Mouse (Mus musculus) liver, postnatal 0 days (tissue): ENCODE data around the gene Ano8.

Experiments
- CTCF ChIP-seq: sonication (generic); IDR thresholded peaks from 2 replicates; pipeline ENCODE4 v1.5.1; 2016; ENCODE audit warnings: antibody characterized with exemption, low read depth
- EP300 ChIP-seq: IDR thresholded peaks from 2 replicates; pipeline ENCODE4 v1.6.1; 2016; ENCODE audit warnings: antibody characterized with exemption, low read depth, mild to moderate bottlenecking

DNA sequence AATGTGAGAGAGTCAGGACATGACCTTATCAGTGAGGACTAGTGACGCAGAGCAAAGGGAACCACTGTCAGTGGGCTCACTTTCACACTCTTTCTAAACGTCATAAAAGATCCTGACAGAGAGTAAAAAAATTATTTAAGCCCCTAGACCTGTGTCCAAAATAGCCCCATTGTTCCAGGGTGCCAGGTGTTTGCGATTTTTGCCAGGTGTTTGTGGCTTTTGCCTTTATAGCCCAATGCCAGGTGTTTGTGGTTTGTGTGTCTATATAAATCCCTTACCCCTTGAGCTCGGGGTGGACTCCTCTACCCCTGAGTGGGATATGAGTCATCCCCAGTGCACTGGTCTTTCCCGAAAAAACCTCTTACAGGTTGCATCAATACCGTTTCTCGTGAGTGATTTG lies 40.7 kb downstream of the Ano8 start:
- TF ChIP-seq CTCF (no peak), EP300 (no peak)
